ENCODE assay signal across 8 mouse cellular contexts in the genomic region with DNA sequence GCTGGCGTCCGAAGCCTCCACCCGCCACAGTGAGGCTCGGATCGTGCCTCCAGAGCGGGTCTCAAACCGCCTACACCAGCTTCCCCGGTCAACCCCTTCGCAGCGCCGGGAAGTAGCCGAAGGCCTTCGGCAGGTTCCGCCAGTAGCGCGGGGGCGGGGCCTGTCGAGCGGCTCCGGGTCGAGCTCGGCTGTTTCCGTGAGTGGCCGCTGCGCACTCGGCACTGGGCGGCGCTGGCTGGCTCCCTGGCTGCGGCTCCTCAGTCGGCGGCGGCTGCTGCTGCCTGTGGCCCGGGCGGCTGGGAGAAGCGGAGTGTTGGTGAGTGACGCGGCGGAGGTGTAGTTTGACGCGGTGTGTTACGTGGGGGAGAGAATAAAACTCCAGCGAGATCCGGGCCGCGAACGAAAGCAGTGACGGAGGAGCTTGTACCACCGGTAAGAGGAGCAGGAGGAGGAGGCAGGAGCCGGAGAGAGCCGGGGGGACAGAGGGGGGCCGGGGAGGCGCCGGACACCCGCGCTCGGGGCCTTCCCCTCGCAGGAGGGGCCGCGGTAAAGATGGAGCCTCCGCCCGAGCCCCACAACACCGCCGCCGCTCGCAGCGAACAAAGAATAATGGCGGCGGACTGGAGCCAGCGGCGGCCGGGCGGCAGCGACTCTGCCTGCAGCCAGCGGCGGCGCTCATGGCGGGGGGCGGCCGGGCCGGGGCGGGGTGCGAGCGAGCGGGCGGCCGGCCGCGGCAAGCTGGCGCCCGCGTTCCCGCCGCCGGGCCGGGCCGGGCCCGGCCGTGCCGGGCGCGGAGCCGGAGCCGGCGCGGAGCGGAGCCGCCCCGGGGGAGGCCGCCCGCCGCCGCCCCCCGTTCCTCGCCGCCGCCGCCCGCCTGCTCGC. TPM values are rescaled to one million over a fixed set of nuclear protein-coding genes. Genes with fewer than 3 reads are reported as not detected.
DNase-seq lines count a peak whose midpoint lies in the region; ATAC-seq lines count a peak whose summit lies in the region.

Gene Creb1, plus strand, starts transcription at position 57 of the 882 bp plus-strand sequence.

- under 1% methylated on average over 114 of the region's 119 CpGs for WGBS in hindbrain, embryonic 14.5 days

- H3K36me3 ChIP-seq in hindbrain, embryonic 14.5 days (replicated peaks; ENCODE audit: control insufficient read depth, insufficient read depth), result no peaks in the 10 kb centered on the region

- peak within 1 kb of the TSS; percentile 100 for H3K27ac ChIP-seq in hindbrain, embryonic 14.5 days

- H3K4me3 ChIP-seq in hindbrain, embryonic 14.5 days (replicated peaks; ENCODE audit: low read length), result peak within 1 kb of the TSS; percentile 75

- peaks cover 39% of the 10 kb centered on the region for H3K4me1 ChIP-seq in hindbrain, embryonic 14.5 days (replicated peaks; ENCODE audit: control insufficient read depth, insufficient read depth, low read length)

- peak; percentile 99 for ATAC-seq in hindbrain, embryonic 14.5 days (ENCODE audit: low FRiP score)

- peak within 1 kb of the TSS; percentile 95 for H3K4me2 ChIP-seq in hindbrain, embryonic 14.5 days (replicated peaks)

- no peaks in the 10 kb centered on the region for H3K9me3 ChIP-seq in hindbrain, embryonic 14.5 days (ENCODE audit: control insufficient read depth, low read length)

- H3K9ac ChIP-seq in hindbrain, embryonic 14.5 days, result peak within 1 kb of the TSS; percentile 97

- peak; percentile 93 for DNase-seq in R1 (ENCODE audit: low read depth, low spot score)
- DNase-seq in cerebellum, postnatal 25 days, result peak; percentile 100
- peak; percentile 98 for DNase-seq in frontal cortex, postnatal 25 days (ENCODE audit: low spot score in 2 of 2)
- peak; percentile 99 for DNase-seq in hindbrain, embryonic 14.5 days (ENCODE audit: low spot score)
- DNase-seq in layer of hippocampus, postnatal 36 days, result peak; percentile 99
- DNase-seq in lung, postnatal 36 days, result peak; percentile 98
- DNase-seq in retina, postnatal 1 day, result peak; percentile 99
- DNase-seq in urinary bladder, adult 18-20 months (ENCODE audit: low spot score in 2 of 2), result peak; percentile 97 to 98

- no peaks in the 10 kb centered on the region for H3K27me3 ChIP-seq in hindbrain, embryonic 14.5 days (ENCODE audit: control insufficient read depth, insufficient read depth, low read length)

RNA-seq across cellular contexts. Expression of gene Creb1, which starts in this region (rescaled TPM):
- polyA plus RNA-seq in hindbrain, embryonic 14.5 days (2014; fragmentation: Nextera tagmentation; extraction: Ambion mirVana), result 40.8 and 47.6 TPM in 2 replicates
- total RNA-seq in layer of hippocampus, postnatal 36 days (2021), result 10 to 100 TPM; 50.7 to 61.0 TPM

Comparison
In these comparisons a context has a peak if more than half of its experiments do, and no peak if none do; other contexts are left out.
1. Peak in every context shown above with its lines: DNase-seq, ATAC-seq, H3K4me3 ChIP-seq and H3K27ac ChIP-seq.